Mouse (Mus musculus) kidney, postnatal 0 days (tissue): ENCODE data around the gene Fzd2. TPM values are rescaled to one million over a fixed set of nuclear protein-coding genes. Genes with fewer than 3 reads are reported as not detected.

Source experiments
- ATAC-seq: fragments of 200-750 bp; cut with Nextera tagmentation; replicated peaks from 2 replicates; pipeline ENCODE4 v1.8.0; 2017; ENCODE audit warnings: low read depth, moderate number of reproducible peaks, moderate TSS enrichment, moderate library complexity; ENCODE audit not compliant: low FRiP score
- DNase-seq: peaks from one replicate; pipeline ENCODE4 v3.0.0-alpha.2; 2016; ENCODE audit warnings: low spot score
- H3K27ac ChIP-seq: fragments of 300-500 bp; sonication (generic); 2 replicates; pipeline ENCODE4 v1.5.1; 2014; ENCODE audit warnings: mild to moderate bottlenecking
- H3K27me3 ChIP-seq: fragments of 300-500 bp; sonication (generic); 2 replicates; pipeline ENCODE4 v1.6.1; 2014; ENCODE audit warnings: low read length, mixed read lengths; ENCODE audit not compliant: insufficient read depth
- H3K36me3 ChIP-seq: fragments of 300-500 bp; sonication (generic); 2 replicates; pipeline ENCODE4 v1.6.1; 2014; ENCODE audit warnings: low read length, mixed read lengths; ENCODE audit not compliant: insufficient read depth
- H3K4me1 ChIP-seq: fragments of 300-500 bp; sonication (generic); replicated peaks from 2 replicates; pipeline ENCODE4 v1.6.1; 2014; ENCODE audit warnings: antibody characterized with exemption, low read length, mixed read lengths; ENCODE audit not compliant: insufficient read depth
- H3K4me2 ChIP-seq: fragments of 300-500 bp; sonication (generic); 2 replicates; pipeline ENCODE4 v1.6.1; 2014; ENCODE audit warnings: mild to moderate bottlenecking, low read length, moderate library complexity, mixed read lengths
- H3K4me3 ChIP-seq: fragments of 300-500 bp; sonication (generic); replicated peaks from 2 replicates; pipeline ENCODE4 v1.5.1; 2014; ENCODE audit warnings: low read depth, low read length
- H3K9ac ChIP-seq: fragments of 300-500 bp; sonication (generic); 2 replicates; pipeline ENCODE4 v1.6.1; 2014; ENCODE audit warnings: low read depth, low read length
- H3K9me3 ChIP-seq: fragments of 300-500 bp; sonication (generic); replicated peaks from 2 replicates; pipeline ENCODE4 v1.6.1; 2016; ENCODE audit warnings: low read length, inconsistent platforms, mixed read lengths
- CTCF ChIP-seq: IDR thresholded peaks from 2 replicates; pipeline ENCODE4 v1.5.1; 2016; ENCODE audit warnings: antibody characterized with exemption, low read depth, mild to moderate bottlenecking, moderate library complexity
- WGBS: fragments of 180-500 bp; shearing (Covaris S2); extraction: QIAGEN DNeasy Blood & Tissue Kit; methylation state at CpG from one replicate; pipeline ENCODE4 v1.1.7; 2014; 5-methylcytosine and 5-hydroxymethylcytosine counted together
- polyA plus RNA-seq: library from polyadenylated mRNA; unstranded; fragments of >200 nt; fragmentation: Nextera tagmentation; extraction: Ambion mirVana; gene quantifications from 2 replicates; pipeline ENCODE4 v1.2.1, GENCODE M21; 2015

Fzd2 gene
- polyA plus RNA-seq, 1 experiment from 2014 or later, result 25.9 TPM

DNA sequence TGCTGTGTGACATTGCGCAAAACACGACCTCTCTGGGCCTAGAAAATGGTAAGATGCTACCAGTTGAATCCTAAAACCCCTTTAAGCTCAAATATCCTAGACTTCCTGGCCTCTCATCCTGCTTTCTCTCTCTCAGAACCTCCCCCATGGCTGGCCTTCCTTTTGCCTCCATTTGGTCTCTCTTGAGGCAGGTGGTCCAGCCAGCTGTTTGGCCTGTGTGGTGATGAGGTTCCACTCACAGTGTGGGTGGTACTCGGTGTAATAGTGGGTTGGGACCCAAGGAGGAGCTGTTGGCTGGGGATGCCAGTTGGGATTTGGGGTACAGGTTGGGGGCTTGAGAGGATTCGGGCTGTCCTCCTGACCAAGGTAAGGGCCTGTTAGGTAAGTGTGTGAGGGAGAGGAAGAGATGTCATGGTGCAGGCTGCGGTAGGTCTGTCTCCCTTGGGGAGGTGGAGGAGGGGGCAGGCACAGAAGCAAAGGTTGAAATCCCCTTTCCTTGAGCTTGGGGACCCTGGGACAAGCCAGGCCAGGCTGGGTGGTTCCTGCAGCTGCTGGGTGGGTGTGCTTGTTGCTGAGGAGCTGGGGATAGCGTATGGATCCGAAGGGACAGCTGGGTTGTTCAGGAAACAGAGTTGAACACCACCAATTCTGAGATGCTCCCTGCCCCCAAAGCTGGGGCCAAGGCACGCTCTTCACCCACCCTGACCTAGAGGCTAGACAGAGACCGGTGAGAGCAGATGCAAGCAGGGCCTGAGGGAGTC is 23.2 kb downstream of the Fzd2 start:
- ATAC-seq, result no peak

DNA sequence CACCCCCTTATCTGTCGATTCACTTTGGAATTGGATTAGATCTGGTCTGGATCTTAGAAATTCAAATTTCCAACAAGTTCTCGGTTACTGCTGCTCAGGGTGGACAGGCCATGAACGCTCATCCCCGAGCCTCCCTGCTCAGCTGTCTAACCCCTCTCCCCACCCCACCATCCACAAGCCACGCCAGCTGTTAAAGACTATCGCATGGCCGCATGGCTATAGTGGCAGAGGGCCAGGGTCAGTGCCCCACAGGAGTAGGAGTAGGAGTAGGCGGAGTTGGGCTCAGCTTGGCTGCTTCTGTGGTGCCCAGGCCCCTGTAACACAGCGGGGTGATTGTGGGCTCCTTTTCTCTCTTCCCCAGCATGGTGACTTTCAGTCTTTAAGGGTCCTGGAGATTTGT is 24.3 kb downstream of the Fzd2 start:
- H3K9ac ChIP-seq, result no peak overlapping the region
- no peaks in the 10 kb centered on the region for H3K9me3 ChIP-seq
- H3K4me2 ChIP-seq, result no peak overlapping the region
- ATAC-seq (no peak), DNase-seq (peak; percentile 61)
- no peaks in the 10 kb centered on the region for H3K27me3 ChIP-seq
- TF ChIP-seq CTCF, result no peak
- 31% methylated on average over 9 of the region's 9 CpGs for WGBS
- no peak overlapping the region for H3K27ac ChIP-seq
- H3K36me3 ChIP-seq, result no peaks in the 10 kb centered on the region
- H3K4me3 ChIP-seq, result no peak overlapping the region
- peaks cover 24% of the 10 kb centered on the region for H3K4me1 ChIP-seq

More for the DNA sequence above, 23.2 kb downstream of the Fzd2 start:
- Histone ChIP-seq H3K36me3 (no peaks in the 10 kb centered on the region), H3K27me3 (no peaks in the 10 kb centered on the region), H3K9ac (no peak overlapping the region), H3K4me3 (no peak overlapping the region), H3K27ac (no peak overlapping the region), H3K4me2 (no peak overlapping the region), H3K4me1 (peaks cover 24% of the 10 kb centered on the region), H3K9me3 (no peaks in the 10 kb centered on the region)
- no peak for TF ChIP-seq CTCF
- 73% methylated on average over 9 of the region's 9 CpGs for WGBS
- DNase-seq, result no peak

DNA sequence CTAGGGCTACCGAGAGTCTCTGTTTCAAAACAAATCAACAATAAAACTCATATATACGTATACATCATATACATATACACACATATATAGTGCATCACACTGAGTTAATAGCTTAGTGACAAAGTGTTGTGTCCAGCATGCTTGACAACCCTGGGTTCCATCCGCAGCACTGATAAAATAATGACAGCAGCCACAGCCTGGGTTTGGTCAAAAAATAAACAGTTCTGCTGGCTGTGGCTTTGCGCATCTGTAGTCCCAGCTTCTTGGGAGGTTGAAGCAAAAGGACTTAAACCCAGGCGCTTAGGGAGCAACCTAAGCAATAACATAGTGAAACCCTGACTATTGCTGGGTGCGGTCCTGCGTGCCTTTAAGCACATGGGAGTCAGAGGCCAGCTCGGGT is 25.2 kb downstream of the Fzd2 start:
- 58% methylated on average over 8 of the region's 8 CpGs for WGBS
- ATAC-seq (no peak), DNase-seq (no peak)
- Histone ChIP-seq H3K36me3 (no peaks in the 10 kb centered on the region), H3K9ac (no peak overlapping the region), H3K27me3 (no peaks in the 10 kb centered on the region), H3K4me3 (no peak overlapping the region), H3K4me2 (no peak overlapping the region), H3K9me3 (no peaks in the 10 kb centered on the region), H3K4me1 (peaks cover 18% of the 10 kb centered on the region), H3K27ac (no peak overlapping the region)
- TF ChIP-seq CTCF, result no peak

DNA sequence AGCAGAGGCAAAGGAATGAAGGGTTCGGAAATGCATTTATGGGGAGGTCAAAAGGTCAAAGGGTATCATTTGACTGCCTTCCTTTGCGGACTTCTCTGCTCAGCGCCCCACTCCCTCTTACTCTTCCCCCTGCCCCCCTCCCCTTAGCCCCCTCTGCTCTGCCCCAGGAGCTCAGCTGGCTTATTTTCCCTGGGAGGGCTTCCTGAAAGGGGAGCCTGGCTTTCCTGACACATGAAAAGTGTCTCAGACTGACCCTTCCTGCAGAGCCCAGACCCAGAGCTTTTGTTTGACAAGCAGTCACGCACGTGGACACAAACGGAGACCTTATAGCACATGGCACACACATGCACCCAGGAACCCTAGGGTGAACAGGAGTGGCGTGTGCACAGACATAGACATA is 26.5 kb downstream of the Fzd2 start:
- WGBS, result 28% methylated on average over 7 of the region's 7 CpGs
- Histone ChIP-seq H3K36me3 (no peaks in the 10 kb centered on the region), H3K9ac (no peak overlapping the region), H3K27me3 (no peaks in the 10 kb centered on the region), H3K4me2 (no peak overlapping the region), H3K27ac (no peak overlapping the region), H3K9me3 (no peaks in the 10 kb centered on the region), H3K4me1 (peaks cover 9% of the 10 kb centered on the region; the same call in 1 of the 2 replicates), H3K4me3 (no peak overlapping the region)
- DNase-seq (no peak), ATAC-seq (no peak)
- no peak for TF ChIP-seq CTCF

DNA sequence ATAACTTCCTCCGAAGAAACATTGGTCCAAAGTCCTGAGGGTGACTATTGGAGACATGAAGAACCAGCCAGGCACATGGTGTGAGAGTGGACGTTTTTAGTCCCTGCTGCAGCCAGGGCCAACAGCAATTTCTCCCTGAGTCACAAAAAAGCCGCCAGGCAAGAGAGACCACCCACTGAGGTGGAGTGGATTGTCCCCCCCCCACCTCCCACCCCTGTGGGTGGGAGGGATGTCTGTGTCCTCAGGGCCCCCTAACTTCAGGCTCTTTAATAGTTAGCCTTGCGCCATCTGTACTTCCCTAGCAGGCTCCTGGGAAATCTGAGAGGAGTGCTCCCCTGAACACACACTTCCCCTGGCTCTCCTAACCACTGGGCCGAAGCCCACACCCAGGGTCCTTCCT is 27.0 kb downstream of the Fzd2 start:
- H3K9ac ChIP-seq, result no peak overlapping the region
- no peak for TF ChIP-seq CTCF
- no peak overlapping the region for H3K4me2 ChIP-seq
- H3K27ac ChIP-seq, result peak overlapping the region; percentile 31; the same call in 1 of the 2 replicates
- H3K27me3 ChIP-seq, result no peaks in the 10 kb centered on the region
- peak; percentile 49 for DNase-seq
- H3K36me3 ChIP-seq, result no peaks in the 10 kb centered on the region
- no peaks in the 10 kb centered on the region for H3K9me3 ChIP-seq
- H3K4me1 ChIP-seq, result peaks cover 9% of the 10 kb centered on the region; the same call in 1 of the 2 replicates
- 30% methylated on average over 5 of the region's 5 CpGs for WGBS
- no peak for ATAC-seq
- no peak overlapping the region for H3K4me3 ChIP-seq

GRCm38 (mm10) chr11:102632725-102633124 is 28.5 kb downstream of the Fzd2 start:
- ATAC-seq, result peak; percentile 42; the same call in 1 of the 2 replicates

More at GRCm38 (mm10) chr11:102632725-102633124, 28.5 kb downstream of the Fzd2 start:
- Histone ChIP-seq H3K9ac (no peak overlapping the region), H3K27me3 (no peaks in the 10 kb centered on the region), H3K4me3 (0 out of 2 replicates have a peak overlapping the region, but pooled peaks have one; percentile 6), H3K9me3 (no peaks in the 10 kb centered on the region), H3K4me2 (peak overlapping the region; percentile 53), H3K4me1 (peaks cover 9% of the 10 kb centered on the region; the same call in 1 of the 2 replicates), H3K27ac (no peak overlapping the region), H3K36me3 (no peaks in the 10 kb centered on the region)
- 6% methylated on average over 8 of the region's 13 CpGs for WGBS
- peak; percentile 90 for DNase-seq
- no peak for TF ChIP-seq CTCF
